Mouse (Mus musculus): ENCODE data around the gene Gm1043.

DNA sequence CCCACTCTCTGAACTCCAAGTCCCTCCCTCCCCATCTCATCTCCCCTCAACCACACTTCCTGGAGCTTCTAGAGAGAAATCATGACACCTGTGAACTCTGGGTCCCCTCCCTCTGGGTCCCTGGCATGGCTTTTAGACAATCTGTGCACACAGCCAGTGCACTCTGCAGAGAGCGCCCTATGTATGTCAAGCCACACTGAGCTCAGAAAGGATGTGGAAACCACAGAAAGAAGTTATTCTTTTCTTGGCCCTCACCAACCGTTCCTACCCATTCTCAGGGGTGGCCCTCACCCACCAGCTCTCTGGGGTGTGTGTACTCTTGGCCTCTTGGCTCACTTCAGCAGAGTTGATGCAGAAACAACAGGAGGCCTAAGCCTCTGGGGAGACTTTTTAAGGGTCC, 40.4 kb upstream of the Gm1043 start:
- TF ChIP-seq CTCF (IDR thresholded peaks at IDR 0.05; ENCODE audit: insufficient read depth, low read length) (no peak), POLR2A (IDR thresholded peaks at IDR 0.05; ENCODE audit: borderline replicate concordance, extremely low read depth, low read depth, low read length) (no peak)

Data from lung, adult 2 months (tissue).